1 mouse cellular context compared by ENCODE assay signal in the genomic region with DNA sequence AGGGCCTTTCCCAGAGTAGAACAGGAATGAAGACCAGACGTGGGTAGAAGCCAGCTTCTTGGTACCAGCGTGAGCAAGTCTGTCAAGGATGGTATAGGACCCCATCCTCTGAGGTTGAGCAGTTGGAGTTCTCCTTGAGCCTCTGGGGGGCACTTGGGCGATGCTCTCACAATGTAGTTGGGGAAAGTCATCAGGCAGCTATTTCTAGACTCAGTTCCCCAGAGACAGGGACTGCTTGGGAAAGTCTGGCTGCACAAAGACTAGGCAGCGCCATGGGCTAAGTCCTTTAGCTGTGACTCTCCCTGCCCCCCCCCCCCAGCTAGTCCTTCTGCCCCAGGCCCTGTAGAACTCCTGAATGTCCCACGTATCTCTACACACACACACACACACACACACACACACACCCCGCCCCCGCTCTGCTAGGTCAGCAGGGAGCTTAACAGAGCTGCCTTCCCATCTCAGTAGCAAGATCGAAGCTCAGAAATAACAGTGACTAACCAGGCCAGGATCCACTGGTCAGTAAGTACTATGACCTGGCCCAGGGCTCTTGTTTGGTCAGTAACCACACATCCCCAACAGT.
TF ChIP-seq lines count a peak whose summit lies in the region.

No protein-coding gene starts in this region.

TF ChIP-seq in myocyte, 11 proteins besides CTCF, POLR2A, EP300 and RAD21 (continued from another document):
- TF ChIP-seq CEBPB (IDR thresholded peaks at IDR 0.05; ENCODE audit: insufficient read depth, poor library complexity, severe bottlenecking), result no peak
- TF ChIP-seq MYOD1 (IDR thresholded peaks at IDR 0.05; ENCODE audit: control insufficient read depth in 1 of 3, insufficient read length in 2 of 3, low read depth in 2 of 3), result no peak
- TF ChIP-seq TCF3 (IDR thresholded peaks at IDR 0.05; ENCODE audit: insufficient read length, low read depth), result no peak
- TF ChIP-seq REST (IDR thresholded peaks at IDR 0.05; ENCODE audit: insufficient read depth, insufficient read length), result no peak
